Mouse (Mus musculus): Measurements from ENCODE around the gene Gdf9.
"Not testable (repeated sequence)": the region's sequence is repeated elsewhere in the genome, so short reads cannot be mapped to it uniquely, and the experiment has no call there.

The Gdf9 gene

GRCm38 (mm10) chr11:53430670-53431346, at the start of gene Gdf9, which contains the start of gene Uqcrq:
Gene Gdf9, plus strand, starts transcription at chr11:53431023.
Gene Uqcrq, minus strand, starts transcription at chr11:53430831.
- in situ Hi-C loops (cut with MboI; ENCODE audit: unreplicated experiment in 2 of 2) = no loop called here

- in situ Hi-C loops (cut with MboI; ENCODE audit: unreplicated experiment in 2 of 2) = no loop called here
Observed at GRCm38 (mm10) chr11:53383758-53384428, 46.9 kb upstream of the Gdf9 start.

- in situ Hi-C loops (cut with MboI; ENCODE audit: unreplicated experiment in 2 of 2) = loop anchor here (5.0 to 10.0 kb wide), 2 partner anchors 119 to 122 kb away; no protein-coding TSS in a partner anchor
Observed at GRCm38 (mm10) chr11:53393856-53394255, 37.0 kb upstream of the Gdf9 start.

GRCm38 (mm10) chr11:53403638-53404037, 27.2 kb upstream of the Gdf9 start:
- in situ Hi-C loops (cut with MboI; ENCODE audit: unreplicated experiment in 2 of 2) = loop anchor here in 1 of 2 experiments (25.0 kb wide), 1 partner anchor 991 kb away; no protein-coding TSS in a partner anchor

- in situ Hi-C loops (cut with MboI; ENCODE audit: unreplicated experiment in 2 of 2) = loop anchor here in 1 of 2 experiments (10.0 to 25.0 kb wide), 2 partner anchors 999 to 1707 kb away; no protein-coding TSS in a partner anchor
Observed at GRCm38 (mm10) chr11:53411738-53412137, 19.1 kb upstream of the Gdf9 start.

- in situ Hi-C loops (cut with MboI; ENCODE audit: unreplicated experiment in 2 of 2) = loop anchor here in 1 of 2 experiments (10.0 to 25.0 kb wide), 2 partner anchors 1002 to 1709 kb away; no protein-coding TSS in a partner anchor
Observed at GRCm38 (mm10) chr11:53413871-53414270, 17.0 kb upstream of the Gdf9 start.

- in situ Hi-C loops (cut with MboI; ENCODE audit: unreplicated experiment in 2 of 2) = loop anchor here in 1 of 2 experiments (10.0 to 25.0 kb wide), 2 partner anchors 1006 to 1713 kb away; no protein-coding TSS in a partner anchor
Observed at GRCm38 (mm10) chr11:53418048-53418447, 12.8 kb upstream of the Gdf9 start.

- in situ Hi-C loops (cut with MboI; ENCODE audit: unreplicated experiment in 2 of 2) = loop anchor here in 1 of 2 experiments (5.0 to 25.0 kb wide), 2 partner anchors 36 to 1011 kb away; no protein-coding TSS in a partner anchor
Observed at GRCm38 (mm10) chr11:53423036-53423435, 7.8 kb upstream of the Gdf9 start, which contains the start of gene Leap2. Gene Leap2, minus strand, starts transcription at chr11:53423170.

GRCm38 (mm10) chr11:53424826-53425225, 6.0 kb upstream of the Gdf9 start:
- in situ Hi-C loops (cut with MboI; ENCODE audit: unreplicated experiment in 2 of 2) = loop anchor here in 1 of 2 experiments (5.0 to 25.0 kb wide), 2 partner anchors 38 to 1013 kb away; no protein-coding TSS in a partner anchor

- in situ Hi-C loops (cut with MboI; ENCODE audit: unreplicated experiment in 2 of 2) = no loop called here
Observed at GRCm38 (mm10) chr11:53425251-53425650, 5.6 kb upstream of the Gdf9 start.

- in situ Hi-C loops (cut with MboI; ENCODE audit: unreplicated experiment in 2 of 2) = no loop called here
Observed at GRCm38 (mm10) chr11:53425711-53426255, 5.0 kb upstream of the Gdf9 start.

- in situ Hi-C loops (cut with MboI; ENCODE audit: unreplicated experiment in 2 of 2) = not testable (repeated sequence)
Observed at GRCm38 (mm10) chr11:53426914-53427313, 3.9 kb upstream of the Gdf9 start.

- in situ Hi-C loops (cut with MboI; ENCODE audit: unreplicated experiment in 2 of 2) = no loop called here
Observed at GRCm38 (mm10) chr11:53427993-53428715, 2.7 kb upstream of the Gdf9 start.

- in situ Hi-C loops (cut with MboI; ENCODE audit: unreplicated experiment in 2 of 2) = no loop called here
Observed at GRCm38 (mm10) chr11:53428716-53429057, 2.1 kb upstream of the Gdf9 start.

- in situ Hi-C loops (cut with MboI; ENCODE audit: unreplicated experiment in 2 of 2) = no loop called here
Observed at GRCm38 (mm10) chr11:53429182-53429581, 1.6 kb upstream of the Gdf9 start.

- in situ Hi-C loops (cut with MboI; ENCODE audit: unreplicated experiment in 2 of 2) = no loop called here
Observed at GRCm38 (mm10) chr11:53430300-53430669, 538 bp upstream of the Gdf9 start.

GRCm38 (mm10) chr11:53431347-53432056, 679 bp downstream of the Gdf9 start:
- in situ Hi-C loops (cut with MboI; ENCODE audit: unreplicated experiment in 2 of 2) = no loop called here

GRCm38 (mm10) chr11:53433057-53433456, 2.2 kb downstream of the Gdf9 start:
- in situ Hi-C loops (cut with MboI; ENCODE audit: unreplicated experiment in 2 of 2) = no loop called here

- in situ Hi-C loops (cut with MboI; ENCODE audit: unreplicated experiment in 2 of 2) = no loop called here
Observed at GRCm38 (mm10) chr11:53435504-53435903, 4.7 kb downstream of the Gdf9 start.

- in situ Hi-C loops (cut with MboI; ENCODE audit: unreplicated experiment in 2 of 2) = no loop called here
Observed at GRCm38 (mm10) chr11:53436338-53436737, 5.5 kb downstream of the Gdf9 start.

Measured in v-Abl transformed pro-B cells (cell line).